Mouse (Mus musculus) bone marrow, adult 2 months (tissue): ENCODE measurements around the gene 3110009E18Rik. TPM values are rescaled to one million over a fixed set of nuclear protein-coding genes. Genes with fewer than 3 reads are reported as not detected.

ENCODE experiments used
- H3K27ac ChIP-seq: fragments of 200-500 bp; 2 replicates; pipeline ENCODE4 v1.5.1; 2012; ENCODE audit warnings: low read depth, mild to moderate bottlenecking, control low read depth, inconsistent platforms, low read length; ENCODE audit not compliant: control insufficient read depth, poor library complexity, insufficient read depth
- H3K4me1 ChIP-seq: fragments of 200-500 bp; 2 replicates; pipeline ENCODE4 v1.6.1; 2011; ENCODE audit warnings: low read length; ENCODE audit not compliant: control insufficient read depth, insufficient read depth
- H3K4me3 ChIP-seq: fragments of 200-500 bp; replicated peaks from 2 replicates; pipeline ENCODE3; 2011; ENCODE audit warnings: mild to moderate bottlenecking, low read depth, low read length, control low read depth; ENCODE audit not compliant: control insufficient read depth
- CTCF ChIP-seq: fragments of 200-500 bp; IDR thresholded peaks from 2 replicates; pipeline ENCODE4 v1.5.1; 2011; ENCODE audit warnings: low read length, control low read depth; ENCODE audit not compliant: control insufficient read depth, insufficient read depth
- POLR2A ChIP-seq: fragments of 200-500 bp; IDR thresholded peaks from 2 replicates; pipeline ENCODE4 v1.6.1; 2011; ENCODE audit warnings: low read depth, mild to moderate bottlenecking, control low read depth, low read length, borderline replicate concordance; ENCODE audit not compliant: control insufficient read depth
- WGBS: fragments of 180-500 bp; shearing (Covaris S2); methylation state at CpG from one replicate; pipeline ENCODE4 v1.1.7; 2018; 5-methylcytosine and 5-hydroxymethylcytosine counted together
- polyA plus RNA-seq: library from polyadenylated mRNA; stranded (reverse); fragments of >200 nt; gene quantifications from 2 replicates; pipeline ENCODE4 v1.2.4, GENCODE M21; 2011; ENCODE audit warnings: low replicate concordance; ENCODE audit not compliant: missing spikeins, insufficient read depth, insufficient read length

Gene 3110009E18Rik
- polyA plus RNA-seq, 1 experiment: 5.6 TPM

- no peak overlapping the region; the same call in 1 of the 2 replicates for H3K27ac ChIP-seq
These were observed 1.8 kb downstream of the 3110009E18Rik start for GRCm38 (mm10) chr1:120122634-120123383.

GRCm38 (mm10) chr1:120124839-120125238 lies 3.9 kb downstream of the 3110009E18Rik start:
- Histone ChIP-seq H3K4me1 (peaks cover 2% of the 10 kb centered on the region; the same call in 1 of the 2 replicates), H3K4me3 (no peak overlapping the region), H3K27ac (no peak overlapping the region)
- WGBS: 53% methylated on average over 4 of the region's 4 CpGs
- TF ChIP-seq CTCF: no peak
- no peak for TF ChIP-seq POLR2A

More at GRCm38 (mm10) chr1:120122634-120123383, 1.8 kb downstream of the 3110009E18Rik start:
- TF ChIP-seq CTCF (no peak), POLR2A (no peak)
- 43% methylated on average over 8 of the region's 8 CpGs for WGBS
- Histone ChIP-seq H3K4me1 (peaks cover 2% of the 10 kb centered on the region; the same call in 1 of the 2 replicates), H3K4me3 (no peak overlapping the region)

GRCm38 (mm10) chr1:120125471-120125870 lies 4.5 kb downstream of the 3110009E18Rik start:
- H3K4me3 ChIP-seq: no peak overlapping the region
- peaks cover 2% of the 10 kb centered on the region; the same call in 1 of the 2 replicates for H3K4me1 ChIP-seq
- no peak for TF ChIP-seq POLR2A
- no peak for TF ChIP-seq CTCF
- WGBS: 85% methylated on average over 6 of the region's 6 CpGs
- no peak overlapping the region for H3K27ac ChIP-seq

- Histone ChIP-seq H3K4me3 (no peak overlapping the region), H3K4me1 (peaks cover 2% of the 10 kb centered on the region; the same call in 1 of the 2 replicates), H3K27ac (no peak overlapping the region)
- TF ChIP-seq CTCF: no peak
- no peak for TF ChIP-seq POLR2A
- WGBS: 77% methylated on average over 9 of the region's 9 CpGs
These were observed 5.3 kb downstream of the 3110009E18Rik start for GRCm38 (mm10) chr1:120126318-120126717.

- whole genome bisulfite sequencing: 79% methylated on average over 1 of the region's 1 CpGs
- TF ChIP-seq POLR2A (no peak), CTCF (no peak)
- no peak overlapping the region for H3K27ac ChIP-seq
- no peaks in the 10 kb centered on the region for H3K4me1 ChIP-seq
- no peak overlapping the region for H3K4me3 ChIP-seq
These were observed 11.4 kb downstream of the 3110009E18Rik start for GRCm38 (mm10) chr1:120132376-120132775.

- TF ChIP-seq POLR2A: no peak
- no peak for TF ChIP-seq CTCF
- WGBS: 73% methylated on average over 7 of the region's 7 CpGs
- H3K4me1 ChIP-seq: no peaks in the 10 kb centered on the region
- H3K27ac ChIP-seq: no peak overlapping the region
- no peak overlapping the region for H3K4me3 ChIP-seq
These were observed 15.2 kb downstream of the 3110009E18Rik start for GRCm38 (mm10) chr1:120135934-120136786.

GRCm38 (mm10) chr1:120138923-120139540 lies 18.0 kb downstream of the 3110009E18Rik start:
- H3K4me3 ChIP-seq: no peak overlapping the region
- TF ChIP-seq POLR2A (no peak), CTCF (no peak)
- 77% methylated on average over 7 of the region's 7 CpGs for WGBS
- H3K27ac ChIP-seq: no peak overlapping the region
- H3K4me1 ChIP-seq: no peaks in the 10 kb centered on the region

GRCm38 (mm10) chr1:120140144-120140693 lies 19.2 kb downstream of the 3110009E18Rik start:
- 84% methylated on average over 9 of the region's 9 CpGs for WGBS
- no peak overlapping the region for H3K27ac ChIP-seq
- no peaks in the 10 kb centered on the region for H3K4me1 ChIP-seq
- TF ChIP-seq POLR2A (no peak), CTCF (no peak)
- no peak overlapping the region for H3K4me3 ChIP-seq
